Mouse (Mus musculus): Measurements from ENCODE around the gene Sowahb. TPM values are rescaled to one million over a fixed set of nuclear protein-coding genes. Genes with fewer than 3 reads are reported as not detected.

Sowahb gene
- polyA plus RNA-seq, 1 experiment from 2014 or later: not detected

GRCm38 (mm10) chr5:93017678-93018077 lies 27.1 kb downstream of the Sowahb start:
- Histone ChIP-seq H3K36me3 (ENCODE audit: control insufficient read depth, insufficient read depth, low read length) (no peaks in the 10 kb centered on the region), H3K9me3 (ENCODE audit: control insufficient read depth, low read length) (no peaks in the 10 kb centered on the region), H3K4me1 (ENCODE audit: control insufficient read depth, insufficient read depth, low read depth, low read length) (no peaks in the 10 kb centered on the region), H3K9ac (ENCODE audit: low read depth, low read length) (no peak overlapping the region), H3K27ac (ENCODE audit: low read depth, low read length) (no peak overlapping the region), H3K4me3 (ENCODE audit: low read length) (no peak overlapping the region), H3K27me3 (replicated peaks; ENCODE audit: control insufficient read depth, insufficient read depth, low read length) (no peaks in the 10 kb centered on the region), H3K4me2 (ENCODE audit: low read length) (no peak overlapping the region)
- no peak for ATAC-seq
- 68% methylated on average over 3 of the region's 3 CpGs for WGBS

GRCm38 (mm10) chr5:93008256-93008655 lies 36.6 kb downstream of the Sowahb start:
- Histone ChIP-seq H3K27me3 (replicated peaks; ENCODE audit: control insufficient read depth, insufficient read depth, low read length) (no peaks in the 10 kb centered on the region), H3K4me1 (ENCODE audit: control insufficient read depth, insufficient read depth, low read depth, low read length) (peaks cover 2% of the 10 kb centered on the region; the same call in 1 of the 2 replicates), H3K9ac (ENCODE audit: low read depth, low read length) (no peak overlapping the region), H3K4me3 (ENCODE audit: low read length) (no peak overlapping the region), H3K9me3 (ENCODE audit: control insufficient read depth, low read length) (no peaks in the 10 kb centered on the region), H3K4me2 (ENCODE audit: low read length) (no peak overlapping the region), H3K27ac (ENCODE audit: low read depth, low read length) (no peak overlapping the region), H3K36me3 (ENCODE audit: control insufficient read depth, insufficient read depth, low read length) (no peaks in the 10 kb centered on the region)
- ATAC-seq: no peak
- WGBS: 96% methylated on average over 9 of the region's 9 CpGs

GRCm38 (mm10) chr5:93005815-93006341 lies 38.9 kb downstream of the Sowahb start:
- WGBS: 40% methylated on average over 14 of the region's 14 CpGs
- H3K9me3 ChIP-seq (ENCODE audit: control insufficient read depth, low read length): no peaks in the 10 kb centered on the region
- no peaks in the 10 kb centered on the region for H3K36me3 ChIP-seq (ENCODE audit: control insufficient read depth, insufficient read depth, low read length)
- peak overlapping the region; percentile 26 for H3K4me2 ChIP-seq (ENCODE audit: low read length)
- H3K27me3 ChIP-seq (replicated peaks; ENCODE audit: control insufficient read depth, insufficient read depth, low read length): no peaks in the 10 kb centered on the region
- peak; percentile 83 for ATAC-seq
- peak overlapping the region; percentile 16 for H3K4me3 ChIP-seq (ENCODE audit: low read length)
- no peak overlapping the region for H3K9ac ChIP-seq (ENCODE audit: low read depth, low read length)
- no peak overlapping the region for H3K27ac ChIP-seq (ENCODE audit: low read depth, low read length)
- H3K4me1 ChIP-seq (ENCODE audit: control insufficient read depth, insufficient read depth, low read depth, low read length): peaks cover 2% of the 10 kb centered on the region; the same call in 1 of the 2 replicates

GRCm38 (mm10) chr5:93005229-93005814 lies 39.5 kb downstream of the Sowahb start:
- Histone ChIP-seq H3K4me1 (ENCODE audit: control insufficient read depth, insufficient read depth, low read depth, low read length) (peaks cover 2% of the 10 kb centered on the region; the same call in 1 of the 2 replicates), H3K27ac (ENCODE audit: low read depth, low read length) (no peak overlapping the region), H3K4me2 (ENCODE audit: low read length) (peak overlapping the region; percentile 26), H3K9me3 (ENCODE audit: control insufficient read depth, low read length) (no peaks in the 10 kb centered on the region), H3K36me3 (ENCODE audit: control insufficient read depth, insufficient read depth, low read length) (no peaks in the 10 kb centered on the region), H3K9ac (ENCODE audit: low read depth, low read length) (0 out of 2 replicates have a peak overlapping the region, but pooled peaks have one; percentile 8), H3K4me3 (ENCODE audit: low read length) (peak overlapping the region; percentile 16), H3K27me3 (replicated peaks; ENCODE audit: control insufficient read depth, insufficient read depth, low read length) (no peaks in the 10 kb centered on the region)
- ATAC-seq: no peak; the same call in 1 of the 2 replicates
- WGBS: 8% methylated on average over 20 of the region's 20 CpGs

GRCm38 (mm10) chr5:93002615-93003014 lies 42.2 kb downstream of the Sowahb start:
- H3K4me3 ChIP-seq (ENCODE audit: low read length): no peak overlapping the region
- H3K27ac ChIP-seq (ENCODE audit: low read depth, low read length): no peak overlapping the region
- H3K9me3 ChIP-seq (ENCODE audit: control insufficient read depth, low read length): no peaks in the 10 kb centered on the region
- H3K4me1 ChIP-seq (ENCODE audit: control insufficient read depth, insufficient read depth, low read depth, low read length): peaks cover 2% of the 10 kb centered on the region; the same call in 1 of the 2 replicates
- WGBS: 98% methylated on average over 2 of the region's 2 CpGs
- H3K9ac ChIP-seq (ENCODE audit: low read depth, low read length): no peak overlapping the region
- H3K27me3 ChIP-seq (replicated peaks; ENCODE audit: control insufficient read depth, insufficient read depth, low read length): no peaks in the 10 kb centered on the region
- no peaks in the 10 kb centered on the region for H3K36me3 ChIP-seq (ENCODE audit: control insufficient read depth, insufficient read depth, low read length)
- no peak overlapping the region for H3K4me2 ChIP-seq (ENCODE audit: low read length)
- ATAC-seq: no peak

- Histone ChIP-seq H3K27me3 (replicated peaks; ENCODE audit: control insufficient read depth, insufficient read depth, low read length) (no peaks in the 10 kb centered on the region), H3K4me1 (ENCODE audit: control insufficient read depth, insufficient read depth, low read depth, low read length) (peaks cover 2% of the 10 kb centered on the region; the same call in 1 of the 2 replicates), H3K9me3 (ENCODE audit: control insufficient read depth, low read length) (no peaks in the 10 kb centered on the region), H3K27ac (ENCODE audit: low read depth, low read length) (peak overlapping the region; percentile 39; the same call in 1 of the 2 replicates), H3K4me3 (ENCODE audit: low read length) (no peak overlapping the region), H3K4me2 (ENCODE audit: low read length) (no peak overlapping the region), H3K36me3 (ENCODE audit: control insufficient read depth, insufficient read depth, low read length) (no peaks in the 10 kb centered on the region), H3K9ac (ENCODE audit: low read depth, low read length) (no peak overlapping the region)
- ATAC-seq: no peak
- 68% methylated on average over 17 of the region's 17 CpGs for WGBS
Observed at GRCm38 (mm10) chr5:93000774-93001757, 43.8 kb downstream of the Sowahb start.

GRCm38 (mm10) chr5:93000060-93000459 lies 44.8 kb downstream of the Sowahb start:
- Histone ChIP-seq H3K4me2 (ENCODE audit: low read length) (no peak overlapping the region), H3K36me3 (ENCODE audit: control insufficient read depth, insufficient read depth, low read length) (no peaks in the 10 kb centered on the region), H3K4me1 (ENCODE audit: control insufficient read depth, insufficient read depth, low read depth, low read length) (no peaks in the 10 kb centered on the region; the same call in 1 of the 2 replicates), H3K4me3 (ENCODE audit: low read length) (no peak overlapping the region), H3K9me3 (ENCODE audit: control insufficient read depth, low read length) (no peaks in the 10 kb centered on the region), H3K27ac (ENCODE audit: low read depth, low read length) (no peak overlapping the region), H3K9ac (ENCODE audit: low read depth, low read length) (no peak overlapping the region), H3K27me3 (replicated peaks; ENCODE audit: control insufficient read depth, insufficient read depth, low read length) (no peaks in the 10 kb centered on the region)
- no peak for ATAC-seq
- 89% methylated on average over 6 of the region's 6 CpGs for WGBS

- H3K27me3 ChIP-seq (replicated peaks; ENCODE audit: control insufficient read depth, insufficient read depth, low read length): no peaks in the 10 kb centered on the region
Observed at GRCm38 (mm10) chr5:92998494-92999016, 46.3 kb downstream of the Sowahb start.

More at GRCm38 (mm10) chr5:92998494-92999016, 46.3 kb downstream of the Sowahb start:
- no peaks in the 10 kb centered on the region for H3K36me3 ChIP-seq (ENCODE audit: control insufficient read depth, insufficient read depth, low read length)
- H3K9ac ChIP-seq (ENCODE audit: low read depth, low read length): no peak overlapping the region
- WGBS: 55% methylated on average over 5 of the region's 5 CpGs
- no peak overlapping the region for H3K4me2 ChIP-seq (ENCODE audit: low read length)
- H3K9me3 ChIP-seq (ENCODE audit: control insufficient read depth, low read length): no peaks in the 10 kb centered on the region
- no peak overlapping the region for H3K4me3 ChIP-seq (ENCODE audit: low read length)
- H3K4me1 ChIP-seq (ENCODE audit: control insufficient read depth, insufficient read depth, low read depth, low read length): no peaks in the 10 kb centered on the region; the same call in 1 of the 2 replicates
- no peak overlapping the region for H3K27ac ChIP-seq (ENCODE audit: low read depth, low read length)
- ATAC-seq: no peak

All from hindbrain, embryonic 16.5 days (tissue).